Mouse (Mus musculus): Measurements from ENCODE around the gene As3mt. TPM values are rescaled to one million over a fixed set of nuclear protein-coding genes. Genes with fewer than 3 reads are reported as not detected.

As3mt gene
- polyA plus RNA-seq, 1 experiment from 2014 or later, result 46.4 TPM

DNA sequence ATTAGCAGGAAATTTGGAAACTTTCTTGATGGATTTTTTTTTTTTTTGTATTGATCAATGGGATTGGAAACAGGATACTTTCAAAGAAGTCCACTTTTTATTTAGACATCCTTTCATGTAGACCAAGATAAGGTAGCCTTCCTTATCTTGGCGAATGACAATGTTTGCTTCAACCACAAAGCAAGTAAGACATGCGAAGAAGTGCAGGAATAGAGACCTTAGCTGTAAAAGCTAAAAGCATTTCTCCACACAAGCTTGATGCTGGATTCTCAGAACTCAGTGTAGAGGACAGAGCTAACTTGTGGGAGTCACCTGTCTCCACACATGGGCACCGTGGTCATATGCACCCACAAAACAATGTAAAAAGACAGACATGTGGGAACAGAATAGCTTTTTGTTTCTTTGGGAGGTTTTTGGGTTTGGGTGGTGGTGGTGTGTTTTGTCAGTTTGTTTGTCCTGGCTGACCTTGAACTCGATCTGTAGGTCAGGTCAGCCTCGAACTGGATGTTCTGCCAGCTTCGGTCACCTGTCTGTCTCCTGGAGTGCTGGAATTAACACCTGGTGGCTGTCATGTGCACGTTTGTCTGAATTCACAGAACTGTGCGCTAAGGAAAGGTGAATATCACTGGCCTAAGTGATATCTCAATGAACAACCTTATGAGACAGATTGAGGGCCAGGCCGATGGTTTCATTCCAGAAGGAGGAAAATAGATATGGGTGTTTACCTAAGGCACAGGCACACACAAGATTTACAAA, 540 bp upstream of the As3mt start:
- H3K4me2 ChIP-seq (replicated peaks; ENCODE audit: low read depth), result peak overlapping the region; percentile 80
- peak overlapping the region; percentile 47 for H3K4me3 ChIP-seq (ENCODE audit: low read depth, low read length)
- peak overlapping the region; percentile 83 for H3K27ac ChIP-seq (ENCODE audit: low read depth, low read length)
- 0 out of 2 replicates have a peak, but pooled peaks cover 2% of the 10 kb centered on the region for H3K4me1 ChIP-seq (replicated peaks; ENCODE audit: control insufficient read depth, insufficient read depth, low read length)
- no peak overlapping the region for H3K9ac ChIP-seq (ENCODE audit: low read depth, low read length)
- peaks cover 10% of the 10 kb centered on the region; the same call in 1 of the 2 replicates for H3K36me3 ChIP-seq (ENCODE audit: control insufficient read depth, insufficient read depth)
- ATAC-seq, result peak; percentile 44
- WGBS, result 55% methylated on average over 9 of the region's 9 CpGs
- H3K9me3 ChIP-seq (ENCODE audit: control insufficient read depth), result no peaks in the 10 kb centered on the region
- no peak for TF ChIP-seq CTCF (IDR thresholded peaks at IDR 0.05; ENCODE audit: low read depth)
- H3K27me3 ChIP-seq (replicated peaks; ENCODE audit: control insufficient read depth, insufficient read depth, low read length), result no peaks in the 10 kb centered on the region

GRCm38 (mm10) chr19:46710614-46711013, 3.4 kb downstream of the As3mt start:
- ATAC-seq, result no peak
- H3K9me3 ChIP-seq (ENCODE audit: control insufficient read depth), result no peaks in the 10 kb centered on the region
- H3K4me1 ChIP-seq (replicated peaks; ENCODE audit: control insufficient read depth, insufficient read depth, low read length), result 0 out of 2 replicates have a peak, but pooled peaks cover 2% of the 10 kb centered on the region
- no peak overlapping the region for H3K4me2 ChIP-seq (replicated peaks; ENCODE audit: low read depth)
- TF ChIP-seq CTCF (IDR thresholded peaks at IDR 0.05; ENCODE audit: low read depth), result no peak
- H3K4me3 ChIP-seq (ENCODE audit: low read depth, low read length), result no peak overlapping the region
- no peak overlapping the region for H3K9ac ChIP-seq (ENCODE audit: low read depth, low read length)
- H3K36me3 ChIP-seq (ENCODE audit: control insufficient read depth, insufficient read depth), result peaks cover 14% of the 10 kb centered on the region; the same call in 1 of the 2 replicates
- H3K27ac ChIP-seq (ENCODE audit: low read depth, low read length), result no peak overlapping the region
- H3K27me3 ChIP-seq (replicated peaks; ENCODE audit: control insufficient read depth, insufficient read depth, low read length), result no peaks in the 10 kb centered on the region
- WGBS, result 91% methylated on average over 4 of the region's 4 CpGs

GRCm38 (mm10) chr19:46714234-46714633, 7.0 kb downstream of the As3mt start:
- peaks cover 29% of the 10 kb centered on the region for H3K36me3 ChIP-seq (ENCODE audit: control insufficient read depth, insufficient read depth)
- H3K27ac ChIP-seq (ENCODE audit: low read depth, low read length), result no peak overlapping the region
- H3K27me3 ChIP-seq (replicated peaks; ENCODE audit: control insufficient read depth, insufficient read depth, low read length), result no peaks in the 10 kb centered on the region

GRCm38 (mm10) chr19:46715016-46715415, 7.8 kb downstream of the As3mt start:
- H3K9ac ChIP-seq (ENCODE audit: low read depth, low read length), result no peak overlapping the region
- H3K9me3 ChIP-seq (ENCODE audit: control insufficient read depth), result 0 out of 2 replicates have a peak, but pooled peaks cover 4% of the 10 kb centered on the region
- H3K4me2 ChIP-seq (replicated peaks; ENCODE audit: low read depth), result no peak overlapping the region
- H3K4me3 ChIP-seq (ENCODE audit: low read depth, low read length), result no peak overlapping the region
- no peak for TF ChIP-seq CTCF (IDR thresholded peaks at IDR 0.05; ENCODE audit: low read depth)
- no peak for ATAC-seq
- peaks cover 31% of the 10 kb centered on the region for H3K36me3 ChIP-seq (ENCODE audit: control insufficient read depth, insufficient read depth)
- no peak overlapping the region for H3K27ac ChIP-seq (ENCODE audit: low read depth, low read length)
- no peaks in the 10 kb centered on the region for H3K4me1 ChIP-seq (replicated peaks; ENCODE audit: control insufficient read depth, insufficient read depth, low read length)
- H3K27me3 ChIP-seq (replicated peaks; ENCODE audit: control insufficient read depth, insufficient read depth, low read length), result no peaks in the 10 kb centered on the region
- WGBS, result 84% methylated on average over 8 of the region's 8 CpGs

More at GRCm38 (mm10) chr19:46714234-46714633, 7.0 kb downstream of the As3mt start:
- Histone ChIP-seq H3K4me1 (replicated peaks; ENCODE audit: control insufficient read depth, insufficient read depth, low read length) (no peaks in the 10 kb centered on the region), H3K4me2 (replicated peaks; ENCODE audit: low read depth) (no peak overlapping the region), H3K9ac (ENCODE audit: low read depth, low read length) (no peak overlapping the region), H3K4me3 (ENCODE audit: low read depth, low read length) (no peak overlapping the region), H3K9me3 (ENCODE audit: control insufficient read depth) (0 out of 2 replicates have a peak, but pooled peaks cover 4% of the 10 kb centered on the region)
- no peak for TF ChIP-seq CTCF (IDR thresholded peaks at IDR 0.05; ENCODE audit: low read depth)
- no peak for ATAC-seq
- 65% methylated on average over 8 of the region's 8 CpGs for WGBS

- 0 out of 2 replicates have a peak, but pooled peaks cover 4% of the 10 kb centered on the region for H3K9me3 ChIP-seq (ENCODE audit: control insufficient read depth)
- H3K9ac ChIP-seq (ENCODE audit: low read depth, low read length), result no peak overlapping the region
- TF ChIP-seq CTCF (IDR thresholded peaks at IDR 0.05; ENCODE audit: low read depth), result no peak
- no peaks in the 10 kb centered on the region for H3K27me3 ChIP-seq (replicated peaks; ENCODE audit: control insufficient read depth, insufficient read depth, low read length)
- no peak overlapping the region for H3K4me2 ChIP-seq (replicated peaks; ENCODE audit: low read depth)
- H3K4me1 ChIP-seq (replicated peaks; ENCODE audit: control insufficient read depth, insufficient read depth, low read length), result no peaks in the 10 kb centered on the region
- no peak for ATAC-seq
- no peak overlapping the region for H3K27ac ChIP-seq (ENCODE audit: low read depth, low read length)
- peaks cover 47% of the 10 kb centered on the region for H3K36me3 ChIP-seq (ENCODE audit: control insufficient read depth, insufficient read depth)
- 76% methylated on average over 4 of the region's 4 CpGs for WGBS
- H3K4me3 ChIP-seq (ENCODE audit: low read depth, low read length), result no peak overlapping the region
Observed at GRCm38 (mm10) chr19:46718150-46718549, 10.9 kb downstream of the As3mt start.

GRCm38 (mm10) chr19:46724411-46724810, 17.2 kb downstream of the As3mt start:
- no peak overlapping the region for H3K27ac ChIP-seq (ENCODE audit: low read depth, low read length)
- ATAC-seq, result no peak
- H3K27me3 ChIP-seq (replicated peaks; ENCODE audit: control insufficient read depth, insufficient read depth, low read length), result no peaks in the 10 kb centered on the region
- H3K4me1 ChIP-seq (replicated peaks; ENCODE audit: control insufficient read depth, insufficient read depth, low read length), result 0 out of 2 replicates have a peak, but pooled peaks cover 3% of the 10 kb centered on the region
- WGBS, result 72% methylated on average over 11 of the region's 11 CpGs
- no peak overlapping the region for H3K4me3 ChIP-seq (ENCODE audit: low read depth, low read length)
- TF ChIP-seq CTCF (IDR thresholded peaks at IDR 0.05; ENCODE audit: low read depth), result peak; percentile 22; the same call in 1 of the 2 replicates
- no peaks in the 10 kb centered on the region for H3K9me3 ChIP-seq (ENCODE audit: control insufficient read depth)
- peaks cover 49% of the 10 kb centered on the region for H3K36me3 ChIP-seq (ENCODE audit: control insufficient read depth, insufficient read depth)
- no peak overlapping the region for H3K9ac ChIP-seq (ENCODE audit: low read depth, low read length)
- no peak overlapping the region for H3K4me2 ChIP-seq (replicated peaks; ENCODE audit: low read depth)

Measured in intestine, postnatal 0 days (tissue).